Mouse (Mus musculus): ENCODE results near the gene Shox2. TPM values are rescaled to one million over a fixed set of nuclear protein-coding genes. Genes with fewer than 3 reads are reported as not detected.

Gene Shox2
- 0.87 and 1.4 TPM in 2 replicates for polyA plus RNA-seq (2015; fragmentation: Nextera tagmentation; extraction: Ambion mirVana)

DNA sequence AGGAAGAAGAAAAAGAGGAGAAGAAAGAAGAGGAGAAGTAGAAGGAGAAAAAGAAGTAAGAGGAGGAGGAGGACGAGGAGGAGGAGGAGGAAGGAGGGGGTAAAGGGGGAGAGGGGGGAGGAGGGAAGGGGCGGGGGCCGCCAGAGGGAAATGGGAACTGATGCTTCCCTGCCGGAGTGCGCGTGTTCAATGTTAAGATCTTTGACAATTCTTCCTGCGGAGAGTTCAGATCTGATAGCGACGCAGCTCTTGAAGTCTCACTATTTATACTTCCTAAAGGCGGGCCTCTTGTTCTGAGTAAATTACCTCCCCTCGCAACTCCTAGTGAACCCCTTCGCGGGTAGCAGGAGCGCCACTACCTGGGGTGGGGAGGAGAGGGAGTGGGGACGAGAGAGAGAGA is at the start of gene Shox2:
Gene Shox2 (minus strand): TSS at position 66 of the 400 bp plus-strand sequence.
- TF ChIP-seq CTCF (IDR thresholded peaks at IDR 0.05) (no peak), EP300 (IDR thresholded peaks at IDR 0.05) (no peak)
- H3K9ac ChIP-seq (replicated peaks; ENCODE audit: low read depth): no peak within 1 kb of the TSS
- 0% methylated on average over 13 of the region's 15 CpGs for WGBS
- H3K4me2 ChIP-seq (replicated peaks; ENCODE audit: low read depth, low read length): peak within 1 kb of the TSS; percentile 61
- no peak within 1 kb of the TSS for H3K27ac ChIP-seq (ENCODE audit: low read length)
- DNase-seq (ENCODE audit: low spot score): peak; percentile 33
- H3K4me1 ChIP-seq (ENCODE audit: insufficient read depth, low read depth, low read length): peaks cover 9% of the 10 kb centered on the region; the same call in 1 of the 2 replicates
- peaks cover 75% of the 10 kb centered on the region for H3K27me3 ChIP-seq (replicated peaks; ENCODE audit: insufficient read depth, low read length)
- ATAC-seq: no peak
- peak within 1 kb of the TSS; percentile 40 for H3K4me3 ChIP-seq (ENCODE audit: low read depth, low read length)
- no peaks in the 10 kb centered on the region for H3K9me3 ChIP-seq (ENCODE audit: low read length)
- H3K36me3 ChIP-seq (ENCODE audit: insufficient read depth, low read length): no peaks in the 10 kb centered on the region

DNA sequence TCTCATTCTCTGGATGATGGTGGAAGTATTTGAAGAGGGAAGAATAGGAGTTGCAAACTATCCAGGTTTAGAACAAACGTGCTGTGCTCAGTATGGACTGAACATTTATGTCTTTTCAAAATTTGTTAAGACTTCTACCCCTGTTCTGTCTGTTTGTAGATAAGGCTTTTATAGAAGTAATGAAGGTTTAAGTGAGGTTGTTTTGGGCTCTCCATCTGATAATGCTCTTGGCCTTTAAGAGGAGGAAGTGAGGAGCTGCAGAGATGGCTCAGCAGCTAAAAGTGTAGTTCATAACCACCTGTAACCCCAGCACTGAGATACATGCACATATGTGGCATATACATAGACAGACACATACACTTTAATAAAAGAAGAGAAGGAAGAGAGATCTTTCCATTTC is 15.2 kb upstream of the Shox2 start:
- Histone ChIP-seq H3K4me1 (ENCODE audit: insufficient read depth, low read depth, low read length) (no peaks in the 10 kb centered on the region), H3K36me3 (ENCODE audit: insufficient read depth, low read length) (peaks cover 8% of the 10 kb centered on the region), H3K4me2 (replicated peaks; ENCODE audit: low read depth, low read length) (no peak overlapping the region), H3K27me3 (replicated peaks; ENCODE audit: insufficient read depth, low read length) (no peaks in the 10 kb centered on the region), H3K4me3 (ENCODE audit: low read depth, low read length) (no peak overlapping the region), H3K27ac (ENCODE audit: low read length) (no peak overlapping the region), H3K9ac (replicated peaks; ENCODE audit: low read depth) (no peak overlapping the region), H3K9me3 (ENCODE audit: low read length) (no peaks in the 10 kb centered on the region)
- no peak for DNase-seq (ENCODE audit: low spot score)
- no peak for ATAC-seq
- no peak for TF ChIP-seq EP300 (IDR thresholded peaks at IDR 0.05)
- no peak for TF ChIP-seq CTCF (IDR thresholded peaks at IDR 0.05)
- WGBS: 86% methylated on average over 1 of the region's 1 CpGs

GRCm38 (mm10) chr3:66986287-66986560 is 4.7 kb upstream of the Shox2 start:
- no peak for DNase-seq (ENCODE audit: low spot score)
- Histone ChIP-seq H3K36me3 (ENCODE audit: insufficient read depth, low read length) (no peaks in the 10 kb centered on the region), H3K9me3 (ENCODE audit: low read length) (no peaks in the 10 kb centered on the region), H3K4me2 (replicated peaks; ENCODE audit: low read depth, low read length) (peak overlapping the region; percentile 87), H3K4me1 (ENCODE audit: insufficient read depth, low read depth, low read length) (peaks cover 3% of the 10 kb centered on the region; the same call in 1 of the 2 replicates), H3K4me3 (ENCODE audit: low read depth, low read length) (peak overlapping the region; percentile 91), H3K27ac (ENCODE audit: low read length) (no peak overlapping the region), H3K9ac (replicated peaks; ENCODE audit: low read depth) (peak overlapping the region; percentile 86), H3K27me3 (replicated peaks; ENCODE audit: insufficient read depth, low read length) (peaks cover 31% of the 10 kb centered on the region)
- TF ChIP-seq EP300 (IDR thresholded peaks at IDR 0.05): no peak
- no peak for TF ChIP-seq CTCF (IDR thresholded peaks at IDR 0.05)
- ATAC-seq: no peak
- whole genome bisulfite sequencing: 10% methylated on average over 1 of the region's 1 CpGs

DNA sequence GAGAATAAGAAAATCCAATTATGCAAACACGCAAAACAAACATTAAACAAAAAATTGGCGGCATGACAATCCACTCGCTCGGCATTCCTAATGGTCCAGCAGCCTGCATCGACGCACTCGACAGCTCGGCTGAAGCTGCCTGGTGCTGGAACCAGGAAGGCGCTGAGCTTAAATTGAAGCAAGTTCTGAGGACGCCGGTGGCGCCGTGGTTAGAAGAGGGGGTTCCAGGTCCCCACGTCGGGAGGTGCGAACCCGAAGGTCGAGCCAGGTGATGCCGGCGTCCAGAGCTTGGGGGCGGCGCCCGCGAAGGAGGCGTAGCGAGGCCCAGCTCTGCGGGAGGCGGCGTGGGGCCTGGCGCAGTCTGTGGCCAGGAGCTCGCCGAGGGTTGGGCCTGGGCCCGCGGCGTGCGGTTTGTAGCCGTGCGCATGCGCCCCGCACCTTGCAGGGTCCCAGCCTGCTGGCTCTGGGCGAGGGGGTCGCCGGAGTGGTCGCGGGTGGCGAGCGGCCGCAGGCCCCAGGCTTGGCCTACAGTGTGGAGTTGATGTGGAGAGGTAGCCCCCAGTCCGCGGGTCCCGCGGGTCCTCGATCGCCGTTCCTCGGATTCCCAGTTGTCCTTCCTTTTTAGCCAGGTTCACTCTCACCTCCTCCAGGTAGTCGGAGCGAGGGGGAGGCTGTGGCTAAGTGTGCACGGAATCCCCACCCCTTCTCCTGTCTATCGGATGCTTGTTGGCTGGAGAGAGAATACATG is 4.1 kb upstream of the Shox2 start:
- H3K27ac ChIP-seq (ENCODE audit: low read length): peak overlapping the region; percentile 20; the same call in 1 of the 2 replicates
- peaks cover 3% of the 10 kb centered on the region; the same call in 1 of the 2 replicates for H3K4me1 ChIP-seq (ENCODE audit: insufficient read depth, low read depth, low read length)
- under 1% methylated on average over 52 of the region's 60 CpGs for WGBS
- ATAC-seq: peak; percentile 84
- H3K36me3 ChIP-seq (ENCODE audit: insufficient read depth, low read length): no peaks in the 10 kb centered on the region
- DNase-seq (ENCODE audit: low spot score): peak; percentile 79
- H3K9ac ChIP-seq (replicated peaks; ENCODE audit: low read depth): peak overlapping the region; percentile 86
- no peaks in the 10 kb centered on the region for H3K9me3 ChIP-seq (ENCODE audit: low read length)
- H3K4me3 ChIP-seq (ENCODE audit: low read depth, low read length): peak overlapping the region; percentile 91
- TF ChIP-seq CTCF (IDR thresholded peaks at IDR 0.05): no peak
- no peak for TF ChIP-seq EP300 (IDR thresholded peaks at IDR 0.05)
- peaks cover 36% of the 10 kb centered on the region for H3K27me3 ChIP-seq (replicated peaks; ENCODE audit: insufficient read depth, low read length)
- H3K4me2 ChIP-seq (replicated peaks; ENCODE audit: low read depth, low read length): peak overlapping the region; percentile 87

DNA sequence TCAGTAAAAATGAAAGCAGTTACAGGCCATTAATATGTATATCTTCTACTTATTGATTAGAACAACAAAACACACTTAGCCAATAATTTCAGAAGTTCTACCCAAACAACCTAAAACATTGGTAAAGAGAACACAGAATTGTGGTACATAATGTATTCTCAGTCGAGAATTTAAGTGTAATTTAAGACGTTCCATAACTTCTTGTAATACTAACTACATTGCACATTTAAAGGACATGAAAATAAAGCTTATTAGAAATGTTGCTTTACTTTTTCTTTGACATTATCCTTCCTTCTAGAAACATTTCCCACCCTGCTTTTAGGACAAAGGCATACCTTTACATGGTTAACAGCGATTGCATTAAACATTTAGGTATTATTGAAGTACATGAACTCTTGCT is 1.9 kb upstream of the Shox2 start:
- H3K27ac ChIP-seq (ENCODE audit: low read length): no peak overlapping the region
- peaks cover 8% of the 10 kb centered on the region; the same call in 1 of the 2 replicates for H3K4me1 ChIP-seq (ENCODE audit: insufficient read depth, low read depth, low read length)
- H3K36me3 ChIP-seq (ENCODE audit: insufficient read depth, low read length): no peaks in the 10 kb centered on the region
- DNase-seq (ENCODE audit: low spot score) (no peak), ATAC-seq (no peak)
- H3K4me3 ChIP-seq (ENCODE audit: low read depth, low read length): no peak overlapping the region
- H3K4me2 ChIP-seq (replicated peaks; ENCODE audit: low read depth, low read length): no peak overlapping the region
- peaks cover 57% of the 10 kb centered on the region for H3K27me3 ChIP-seq (replicated peaks; ENCODE audit: insufficient read depth, low read length)
- 18% methylated on average over 3 of the region's 3 CpGs for WGBS
- TF ChIP-seq CTCF (IDR thresholded peaks at IDR 0.05): no peak
- no peak for TF ChIP-seq EP300 (IDR thresholded peaks at IDR 0.05)
- H3K9me3 ChIP-seq (ENCODE audit: low read length): no peaks in the 10 kb centered on the region
- no peak overlapping the region for H3K9ac ChIP-seq (replicated peaks; ENCODE audit: low read depth)

- Histone ChIP-seq H3K4me2 (replicated peaks; ENCODE audit: low read depth, low read length) (no peak overlapping the region), H3K36me3 (ENCODE audit: insufficient read depth, low read length) (no peaks in the 10 kb centered on the region), H3K9me3 (ENCODE audit: low read length) (no peaks in the 10 kb centered on the region), H3K4me1 (ENCODE audit: insufficient read depth, low read depth, low read length) (peaks cover 9% of the 10 kb centered on the region; the same call in 1 of the 2 replicates), H3K27ac (ENCODE audit: low read length) (no peak overlapping the region), H3K27me3 (replicated peaks; ENCODE audit: insufficient read depth, low read length) (peaks cover 68% of the 10 kb centered on the region), H3K9ac (replicated peaks; ENCODE audit: low read depth) (no peak overlapping the region), H3K4me3 (ENCODE audit: low read depth, low read length) (no peak overlapping the region)
- DNase-seq (ENCODE audit: low spot score) (no peak), ATAC-seq (no peak)
- no peak for TF ChIP-seq CTCF (IDR thresholded peaks at IDR 0.05)
- WGBS: 2% methylated on average over 29 of the region's 29 CpGs
Measured at GRCm38 (mm10) chr3:66982181-66982911, 775 bp upstream of the Shox2 start.

All from lung, postnatal 0 days (tissue).